Mouse (Mus musculus): ENCODE measurements around the gene Pank3. TPM values are rescaled to one million over a fixed set of nuclear protein-coding genes. Genes with fewer than 3 reads are reported as not detected.

Pank3 gene
- total and polyA plus RNA-seq, 3 experiments, result 18.2 to 40.2 (median 22.5) TPM

GRCm38 (mm10) chr11:35784002-35784401, 14.7 kb downstream of the Pank3 start:
- TF ChIP-seq RCOR1 (conservative IDR thresholded peaks at IDR 0.05; ENCODE audit: low read depth, low read length) (no peak), IRF4 (IDR thresholded peaks at IDR 0.05; ENCODE audit: low read depth, low read length) (no peak), JUN (IDR thresholded peaks at IDR 0.05; ENCODE audit: insufficient read depth, low read depth, low read length) (no peak), TCF12 (IDR thresholded peaks at IDR 0.05; ENCODE audit: low read depth, low read length) (no peak), CHD2 (IDR thresholded peaks at IDR 0.05; ENCODE audit: low read length) (no peak), USF1 (IDR thresholded peaks at IDR 0.05; ENCODE audit: low read depth, low read length) (no peak), POLR2AphosphoS2 (IDR thresholded peaks at IDR 0.05; ENCODE audit: low read depth, low read length) (no peak), MAX (IDR thresholded peaks at IDR 0.05; ENCODE audit: low read length) (no peak)
- Histone ChIP-seq H3K36me3 (replicated peaks in 1 of 2; ENCODE audit: control insufficient read depth in 1 of 2, insufficient read depth in 1 of 2, low read length in 1 of 2) (peaks cover 54 to 84% of the 10 kb centered on the region in 2 experiments), H3K4me1 (ENCODE audit: control insufficient read depth in 1 of 2, insufficient read depth in 2 of 2) (0 out of 4 replicates have a peak, but pooled peaks cover 0 to 3% of the 10 kb centered on the region in 2 experiments), H3K9me3 (replicated peaks; ENCODE audit: low read length) (peaks cover 6% of the 10 kb centered on the region), H3K27ac (ENCODE audit: insufficient read depth, low read depth) (no peak overlapping the region), H3K4me3 (replicated peaks in 1 of 3; ENCODE audit: low read depth in 2 of 3, low read length in 2 of 3, poor library complexity in 1 of 3) (no peak overlapping the region), H3K4me2 (ENCODE audit: insufficient read depth, low read depth, poor library complexity, severe bottlenecking) (no peak overlapping the region), H3K79me2 (replicated peaks; ENCODE audit: control insufficient read depth, extremely low read depth, insufficient read depth, poor library complexity, severe bottlenecking) (peaks cover 10% of the 10 kb centered on the region), H3K9ac (ENCODE audit: insufficient read depth, low read depth) (no peak overlapping the region), H3K27me3 (replicated peaks) (no peaks in the 10 kb centered on the region)
- DNase-seq (ENCODE audit: extremely low read depth), result no peak
- dilution Hi-C loops (cut with MboI; ENCODE audit: extremely low pct_ligation_motif_present, extremely low pct_unique_long_range_greater_than_20kb, low sequenced_read_pairs) (no loop called here), in situ Hi-C loops (cut with MboI; ENCODE audit: low pct_ligation_motif_present, low pct_unique_long_range_greater_than_20kb, low sequenced_read_pairs) (no loop called here)

GRCm38 (mm10) chr11:35784537-35784936, 15.3 kb downstream of the Pank3 start:
- in situ Hi-C loops (cut with MboI; ENCODE audit: low pct_ligation_motif_present, low pct_unique_long_range_greater_than_20kb, low sequenced_read_pairs) (no loop called here), dilution Hi-C loops (cut with MboI; ENCODE audit: extremely low pct_ligation_motif_present, extremely low pct_unique_long_range_greater_than_20kb, low sequenced_read_pairs) (no loop called here)
- H3K36me3 ChIP-seq (replicated peaks in 1 of 2; ENCODE audit: control insufficient read depth in 1 of 2, insufficient read depth in 1 of 2, low read length in 1 of 2), result peaks cover 53 to 84% of the 10 kb centered on the region in 2 experiments
- H3K9me3 ChIP-seq (replicated peaks; ENCODE audit: low read length), result peaks cover 6% of the 10 kb centered on the region
- no peak for DNase-seq (ENCODE audit: extremely low read depth)
- no peak overlapping the region for H3K4me3 ChIP-seq (replicated peaks in 1 of 3; ENCODE audit: low read depth in 2 of 3, low read length in 2 of 3, poor library complexity in 1 of 3)
- H3K79me2 ChIP-seq (replicated peaks; ENCODE audit: control insufficient read depth, extremely low read depth, insufficient read depth, poor library complexity, severe bottlenecking), result peaks cover 7% of the 10 kb centered on the region
- H3K4me2 ChIP-seq (ENCODE audit: insufficient read depth, low read depth, poor library complexity, severe bottlenecking), result no peak overlapping the region
- no peaks in the 10 kb centered on the region for H3K27me3 ChIP-seq (replicated peaks)
- no peak overlapping the region for H3K27ac ChIP-seq (ENCODE audit: insufficient read depth, low read depth)
- TF ChIP-seq CHD1 (IDR thresholded peaks at IDR 0.05; ENCODE audit: low read depth, low read length), result no peak
- TF ChIP-seq JUND (conservative IDR thresholded peaks at IDR 0.05; ENCODE audit: low read depth, low read length), result no peak
- no peak for TF ChIP-seq MEF2A (IDR thresholded peaks at IDR 0.05; ENCODE audit: borderline replicate concordance, low read depth, low read length)
- no peak for TF ChIP-seq SIN3A (IDR thresholded peaks at IDR 0.05; ENCODE audit: low read length)
- TF ChIP-seq KAT2A (IDR thresholded peaks at IDR 0.05; ENCODE audit: insufficient replicate concordance, low read length), result no peak
- no peak for TF ChIP-seq TCF12 (IDR thresholded peaks at IDR 0.05; ENCODE audit: low read depth, low read length)
- TF ChIP-seq EP300 (IDR thresholded peaks at IDR 0.05; ENCODE audit: low read length), result no peak
- TF ChIP-seq PAX5 (IDR thresholded peaks at IDR 0.05; ENCODE audit: low read length), result no peak
- TF ChIP-seq CHD2 (IDR thresholded peaks at IDR 0.05; ENCODE audit: low read length), result no peak
- no peak for TF ChIP-seq IRF4 (IDR thresholded peaks at IDR 0.05; ENCODE audit: low read depth, low read length)
- no peak for TF ChIP-seq CTCF (conservative IDR thresholded peaks at IDR 0.05 in 1 of 2, IDR thresholded peaks at IDR 0.05 in 1 of 2; ENCODE audit: low read depth in 2 of 2, low read length in 2 of 2)
- no peak for TF ChIP-seq NELFE (IDR thresholded peaks at IDR 0.05; ENCODE audit: low read depth, low read length)
- no peak for TF ChIP-seq ELF1 (IDR thresholded peaks at IDR 0.05; ENCODE audit: low read depth, low read length)
- no peak for TF ChIP-seq HCFC1 (IDR thresholded peaks at IDR 0.05; ENCODE audit: low read depth, low read length)
- H3K9ac ChIP-seq (ENCODE audit: insufficient read depth, low read depth), result no peak overlapping the region
- 0 out of 4 replicates have a peak, but pooled peaks cover 0 to 3% of the 10 kb centered on the region in 2 experiments for H3K4me1 ChIP-seq (ENCODE audit: control insufficient read depth in 1 of 2, insufficient read depth in 2 of 2)
